Mouse (Mus musculus): ENCODE results near the gene Rab11fip4.
"Not testable (repeated sequence)": the region's sequence is repeated elsewhere in the genome, so short reads cannot be mapped to it uniquely, and the experiment has no call there.

Rab11fip4 gene

DNA sequence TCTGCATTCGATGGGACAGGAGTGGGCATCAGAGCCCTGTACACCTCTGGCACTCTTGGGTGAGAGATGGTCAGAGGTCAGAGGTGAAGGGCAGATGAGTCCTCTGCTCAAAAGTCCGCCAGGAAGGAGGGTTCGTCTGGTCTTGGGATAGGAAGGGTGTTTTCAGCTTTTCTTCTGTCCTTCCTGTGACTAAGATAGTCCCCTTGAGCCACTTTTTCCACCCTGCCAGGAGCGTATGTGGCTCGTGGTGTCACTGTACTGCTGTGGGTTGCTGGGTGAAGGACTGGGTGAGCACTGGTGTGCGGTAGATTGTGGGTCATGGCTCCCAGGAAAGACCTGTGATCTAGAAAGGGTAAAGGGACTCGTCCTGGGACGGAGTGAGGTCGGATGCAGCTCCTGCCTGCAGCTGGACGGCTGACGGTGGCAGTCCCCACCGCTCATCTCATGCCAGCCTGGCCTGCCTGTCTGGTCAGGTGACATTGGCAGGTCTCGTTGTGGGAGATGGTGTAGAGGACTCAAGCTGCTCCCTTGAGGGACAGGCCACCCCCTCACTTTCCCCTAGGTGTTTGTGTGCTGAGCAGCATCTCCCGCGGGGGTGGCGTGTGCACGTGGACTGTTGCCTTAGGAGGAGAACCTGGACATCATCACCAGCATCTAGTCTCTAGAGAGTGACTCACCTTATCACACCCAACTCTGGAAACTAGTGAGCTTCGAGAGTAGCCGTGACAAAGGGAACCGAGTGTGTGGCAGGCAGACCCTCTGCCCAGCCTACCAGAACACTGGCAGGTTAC is 87.5 kb downstream of the Rab11fip4 start:
- no peak for DNase-seq (ENCODE audit: low read depth, low spot score)

DNA sequence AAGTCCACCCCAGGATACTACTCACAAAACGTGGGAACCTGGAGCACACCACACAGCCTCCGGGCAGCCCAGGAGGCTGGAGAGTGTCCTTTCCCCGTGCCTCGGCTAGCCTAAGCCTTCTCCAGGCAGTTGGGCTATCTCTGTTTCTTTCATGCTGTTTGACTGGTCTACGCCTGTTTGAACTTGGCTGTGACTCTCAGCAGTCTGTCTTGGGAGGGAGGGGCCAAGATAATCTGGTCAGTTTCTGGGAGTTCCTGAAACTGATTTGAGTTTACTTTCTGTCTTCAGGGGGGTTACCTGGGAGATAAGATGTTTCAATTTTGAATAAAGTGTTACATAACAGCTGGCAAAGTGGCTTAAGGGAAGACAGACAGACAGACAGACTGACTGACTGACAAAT is 88.9 kb downstream of the Rab11fip4 start:
- peak; percentile 55 for DNase-seq (ENCODE audit: low read depth, low spot score)

DNA sequence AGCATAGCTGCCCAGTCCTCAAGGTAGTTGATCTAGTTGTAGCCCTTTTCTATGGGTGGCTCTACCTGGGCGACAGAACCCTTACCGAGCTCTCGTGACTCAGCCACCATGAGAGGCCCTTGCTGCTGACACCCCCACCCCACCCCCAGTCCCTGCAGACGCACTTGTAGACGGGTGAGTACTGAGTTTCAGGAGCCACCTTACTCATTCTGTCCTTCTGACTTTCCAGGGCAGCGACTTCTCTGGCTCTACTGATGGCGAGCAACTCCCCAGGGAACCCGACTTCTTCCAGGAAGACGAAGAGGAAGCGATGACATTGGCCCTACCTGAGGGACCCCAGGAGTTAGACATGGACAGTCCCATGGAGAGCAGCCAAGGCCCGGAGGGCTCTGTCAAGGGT is 89.5 kb downstream of the Rab11fip4 start:
- no peak for DNase-seq (ENCODE audit: low read depth, low spot score)

DNA sequence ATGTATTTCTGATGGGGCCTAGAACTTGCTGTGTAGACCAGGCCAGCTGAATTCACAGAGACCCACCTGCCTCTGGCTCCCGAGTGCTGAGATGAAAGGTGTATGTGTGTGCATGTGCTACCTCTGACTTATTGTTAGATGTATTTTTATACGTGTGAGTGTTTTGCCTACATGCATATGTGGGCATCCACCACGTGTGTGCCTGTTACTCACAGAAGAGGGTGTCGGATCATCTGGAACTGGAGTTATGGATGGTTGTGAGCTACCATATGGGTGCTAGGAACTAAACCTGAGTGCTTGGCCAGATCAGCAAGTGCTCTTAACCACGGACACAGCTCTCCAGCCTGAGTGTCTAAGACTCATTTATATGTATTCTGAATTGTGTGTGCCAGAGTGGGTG is 90.2 kb downstream of the Rab11fip4 start:
- no peak for DNase-seq (ENCODE audit: low read depth, low spot score)

DNA sequence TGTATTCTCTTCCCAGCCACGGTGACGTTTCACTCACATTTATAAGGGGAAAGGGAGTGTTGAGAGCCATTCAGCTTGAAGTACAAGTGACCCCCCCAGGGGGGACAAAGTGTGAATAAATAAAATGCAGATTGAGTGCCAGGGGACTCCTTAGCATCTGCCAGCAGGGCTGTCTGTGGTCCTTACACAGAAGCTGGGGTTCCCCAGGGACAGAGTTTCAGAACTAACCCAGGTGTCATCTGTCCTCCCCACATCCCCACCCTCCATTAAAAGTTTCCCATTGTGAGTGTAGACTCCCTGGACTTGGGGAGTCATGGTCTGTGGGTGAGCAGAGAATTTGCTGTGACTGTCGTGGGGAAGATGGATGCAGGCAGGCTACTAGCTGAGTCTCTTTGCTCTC is 90.8 kb downstream of the Rab11fip4 start:
- no peak for DNase-seq (ENCODE audit: low read depth, low spot score)

DNA sequence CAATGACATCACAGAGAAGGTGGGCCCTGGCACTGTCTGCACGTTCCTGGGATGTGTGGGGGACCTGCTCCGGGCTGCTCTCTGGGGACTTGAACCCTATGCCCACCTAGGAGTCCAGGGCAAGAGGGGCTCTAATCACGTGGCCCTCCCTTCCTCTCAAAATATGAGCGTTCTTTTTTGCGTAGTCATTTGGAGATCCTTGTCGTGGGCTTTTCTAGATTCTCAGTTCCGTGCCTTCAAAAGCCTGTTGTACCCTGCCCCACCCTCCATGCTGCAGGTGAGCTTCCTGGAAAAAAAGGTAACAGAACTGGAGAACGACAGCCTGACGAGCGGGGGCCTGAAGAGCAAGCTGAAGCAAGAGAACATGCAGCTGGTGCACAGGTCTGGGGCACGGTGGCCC is 94.1 kb downstream of the Rab11fip4 start:
- DNase-seq (ENCODE audit: low read depth, low spot score), result no peak

DNA sequence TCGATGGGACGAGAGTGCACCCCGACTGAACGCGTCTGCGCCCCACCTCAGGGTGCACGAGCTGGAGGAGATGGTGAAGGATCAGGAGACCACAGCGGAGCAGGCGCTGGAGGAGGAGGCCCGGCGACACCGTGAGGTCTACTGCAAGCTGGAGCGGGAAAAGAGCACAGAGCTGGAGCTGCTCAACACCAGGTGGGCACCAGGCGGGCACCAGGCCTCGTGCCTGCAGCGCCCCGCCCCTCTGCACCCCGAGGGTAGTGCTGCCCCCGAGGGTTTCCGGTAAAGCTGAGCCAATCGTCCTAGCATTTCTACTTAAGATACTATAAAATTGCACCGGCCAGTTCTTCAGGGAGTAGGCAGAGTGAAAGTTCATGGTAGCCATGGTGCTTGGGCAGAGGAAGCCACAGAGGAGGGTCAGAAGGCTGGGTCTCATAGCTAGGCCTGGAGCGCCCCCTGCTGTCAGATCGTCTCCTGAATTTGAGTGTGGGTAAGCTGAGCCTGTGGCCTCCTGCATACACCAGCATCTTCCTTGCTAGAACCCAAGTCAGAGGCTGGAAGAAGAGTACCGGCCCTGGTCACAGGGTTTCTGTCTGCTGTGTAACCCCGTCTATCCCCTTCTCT is 95.6 kb downstream of the Rab11fip4 start:
- DNase-seq (ENCODE audit: low read depth, low spot score), result peak; percentile 92

DNA sequence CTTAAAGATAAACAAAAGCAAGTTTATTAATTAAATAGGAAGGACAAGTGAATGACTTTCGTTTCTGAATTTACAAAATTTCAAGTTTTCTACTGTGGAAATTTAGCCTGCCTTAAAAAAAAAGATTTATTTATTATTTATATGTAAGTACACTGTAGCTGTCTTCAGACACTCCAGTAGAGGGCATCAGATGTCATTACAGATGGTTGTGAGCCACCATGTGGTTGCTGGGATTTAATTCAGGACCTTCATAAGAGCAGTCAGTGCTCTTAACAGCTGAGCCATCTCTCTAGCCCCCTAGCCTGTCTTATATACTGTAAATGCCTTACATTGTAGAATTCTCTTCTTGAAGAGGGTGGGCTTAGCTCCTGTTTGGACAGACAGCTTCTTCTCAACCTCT is 98.9 kb downstream of the Rab11fip4 start:
- peak; percentile 61 for DNase-seq (ENCODE audit: low read depth, low spot score)

DNA sequence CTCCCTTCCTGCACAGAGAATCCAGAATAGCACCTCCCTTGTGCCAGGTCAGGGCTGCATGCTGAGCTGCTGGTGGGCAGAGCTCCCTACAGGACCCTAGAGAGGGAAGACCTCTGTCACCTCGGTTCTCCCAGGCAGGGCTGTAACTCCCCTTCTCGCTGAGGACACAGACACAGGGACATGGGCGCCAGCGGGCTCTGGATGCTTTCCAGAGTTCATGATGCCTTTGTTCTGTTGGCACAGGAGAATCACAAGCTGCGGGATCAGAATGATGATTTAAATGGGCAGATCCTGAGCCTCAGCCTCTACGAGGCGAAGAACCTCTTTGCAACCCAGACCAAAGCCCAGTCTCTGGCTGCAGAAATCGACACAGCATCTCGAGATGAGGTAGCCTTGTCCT is 100.5 kb downstream of the Rab11fip4 start:
- no peak for DNase-seq (ENCODE audit: low read depth, low spot score)

DNA sequence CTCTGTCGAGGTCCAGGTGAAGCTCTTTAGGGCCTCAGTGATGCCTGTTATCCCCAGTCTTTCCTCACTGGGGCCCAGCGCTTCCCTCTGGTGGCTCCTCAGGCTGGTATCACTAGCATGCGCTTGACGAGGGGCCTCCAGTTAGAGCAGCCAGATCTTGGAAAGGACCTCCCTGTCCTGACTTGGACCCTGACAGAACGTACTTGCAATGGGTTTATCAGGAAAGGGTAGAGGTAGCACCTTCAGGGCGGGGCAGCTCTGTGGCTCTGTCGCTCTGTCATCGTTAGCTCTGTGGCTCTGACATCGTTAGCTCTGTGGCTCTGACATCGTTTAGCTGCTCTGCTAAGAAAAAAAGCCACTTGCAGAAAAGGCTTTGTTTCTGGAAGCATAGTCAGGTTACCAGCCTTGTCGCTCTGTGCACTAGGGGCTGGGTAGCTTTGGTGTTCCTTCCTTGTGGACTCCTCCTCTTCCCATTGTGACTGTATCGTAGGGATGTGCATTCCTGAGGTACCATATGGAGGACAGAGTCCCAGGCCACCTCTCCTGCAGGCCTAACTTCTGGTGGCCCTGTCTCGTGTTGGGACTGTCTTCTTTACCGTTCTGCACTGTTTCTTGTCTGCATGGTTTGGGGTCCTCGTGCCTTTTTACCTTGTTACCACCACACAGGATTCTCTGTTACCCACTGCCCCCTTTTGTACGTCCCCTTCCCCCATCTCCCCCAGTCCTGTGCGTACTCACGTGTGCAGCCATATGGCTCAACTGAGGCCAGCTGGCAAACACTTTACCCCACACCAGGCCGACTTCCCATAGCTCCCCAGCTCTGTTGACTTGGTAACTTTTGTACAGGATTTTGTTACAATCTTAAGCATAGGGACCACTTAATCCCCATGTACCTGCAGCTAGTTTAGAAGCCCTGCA is 105.6 kb downstream of the Rab11fip4 start:
- DNase-seq (ENCODE audit: low read depth, low spot score), result no peak

DNA sequence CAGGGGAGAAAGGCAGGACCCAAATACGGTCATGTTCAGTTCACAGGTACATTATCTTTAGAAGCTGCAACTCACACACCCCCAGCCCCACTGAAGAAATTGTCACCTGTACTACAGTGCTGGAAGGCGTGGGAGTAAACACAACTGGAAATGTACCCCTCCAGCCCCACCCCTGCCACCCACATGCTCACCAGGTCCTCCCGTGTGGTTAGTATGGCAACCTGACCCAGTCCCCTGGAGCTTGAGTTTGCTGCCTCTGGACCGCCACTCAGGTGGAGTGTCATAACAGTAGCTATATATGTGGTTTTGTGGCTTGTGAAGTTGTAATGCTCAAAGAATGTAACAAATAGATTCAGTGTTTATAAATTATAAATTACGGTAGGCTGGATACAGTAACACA is 107.1 kb downstream of the Rab11fip4 start:
- DNase-seq (ENCODE audit: low read depth, low spot score), result no peak

DNA sequence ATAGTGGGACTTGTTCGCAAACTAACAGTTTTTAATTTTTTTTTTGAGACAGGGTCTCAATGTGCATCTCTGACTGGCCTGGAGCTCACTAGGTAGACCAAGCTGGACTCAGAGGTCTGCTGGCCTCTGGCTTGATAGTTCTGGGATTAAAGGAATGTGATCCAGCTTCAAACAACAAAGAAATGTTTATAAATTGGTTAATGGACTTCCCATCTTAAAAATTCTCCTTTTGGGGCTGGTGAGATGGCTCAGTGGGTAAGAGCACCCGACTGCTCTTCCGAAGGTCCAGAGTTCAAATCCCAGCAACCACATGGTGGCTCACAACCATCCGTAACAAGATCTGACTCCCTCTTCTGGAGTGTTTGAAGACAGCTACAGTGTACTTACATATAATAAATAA is 107.5 kb downstream of the Rab11fip4 start:
- not testable (repeated sequence) for DNase-seq (ENCODE audit: low read depth, low spot score)

DNA sequence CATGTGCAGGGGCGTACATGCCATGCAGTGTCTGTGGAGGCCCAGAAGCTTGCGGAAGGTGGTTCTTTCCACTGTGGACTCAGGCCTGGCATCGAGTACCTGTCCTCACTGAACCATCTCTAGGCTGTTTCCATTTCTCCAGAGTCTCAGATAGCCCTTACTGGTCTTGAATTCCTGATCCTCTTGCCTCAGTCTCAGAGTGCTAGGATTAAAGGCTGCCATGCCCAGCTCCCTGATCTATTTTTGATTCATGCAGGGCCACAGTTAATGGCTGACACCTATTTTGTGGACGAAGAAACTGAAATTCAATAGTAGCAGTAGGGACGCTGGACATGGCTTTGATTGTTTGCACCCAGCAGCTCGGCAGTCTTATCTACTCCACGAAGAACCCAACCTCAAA is 110.5 kb downstream of the Rab11fip4 start:
- DNase-seq (ENCODE audit: low read depth, low spot score), result no peak

DNA sequence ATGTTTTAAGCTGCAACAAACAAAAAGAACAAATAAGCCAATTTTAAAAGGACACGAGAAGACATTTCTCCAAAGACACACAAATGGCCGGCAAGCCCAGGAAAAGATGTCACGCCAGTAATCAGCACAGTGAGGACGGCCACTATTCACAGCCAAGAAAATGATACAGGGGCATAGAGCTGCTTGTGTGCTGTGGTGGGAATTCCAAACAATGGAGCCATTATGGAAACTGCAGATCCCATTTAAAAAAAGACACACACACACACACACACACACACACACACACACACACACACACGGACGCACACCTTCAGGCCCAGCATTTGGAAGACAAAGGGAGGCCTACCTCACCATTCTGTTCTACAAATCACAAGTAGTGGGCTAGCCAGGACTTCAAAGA is 111.1 kb downstream of the Rab11fip4 start:
- peak; percentile 45 for DNase-seq (ENCODE audit: low read depth, low spot score)

DNA sequence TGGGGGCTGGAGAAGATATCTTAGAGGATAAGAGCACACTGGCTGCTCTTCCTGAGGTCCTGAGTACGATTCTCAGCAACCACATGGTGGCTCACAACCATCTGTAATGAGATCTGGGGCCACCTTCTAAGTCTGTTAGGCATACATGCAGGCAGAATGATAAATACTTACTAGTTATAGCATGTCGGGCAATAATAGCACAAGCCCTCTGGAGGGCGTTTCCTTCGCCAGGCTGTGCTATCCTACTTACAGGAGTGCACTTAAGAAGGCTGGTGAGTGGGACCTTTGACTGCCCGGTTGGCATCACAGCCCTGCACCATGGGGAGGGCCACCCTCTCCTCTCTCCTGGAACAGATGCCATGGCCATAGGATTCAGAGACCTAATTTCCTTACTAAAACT is 112.4 kb downstream of the Rab11fip4 start:
- peak; percentile 53 for DNase-seq (ENCODE audit: low read depth, low spot score)

DNA sequence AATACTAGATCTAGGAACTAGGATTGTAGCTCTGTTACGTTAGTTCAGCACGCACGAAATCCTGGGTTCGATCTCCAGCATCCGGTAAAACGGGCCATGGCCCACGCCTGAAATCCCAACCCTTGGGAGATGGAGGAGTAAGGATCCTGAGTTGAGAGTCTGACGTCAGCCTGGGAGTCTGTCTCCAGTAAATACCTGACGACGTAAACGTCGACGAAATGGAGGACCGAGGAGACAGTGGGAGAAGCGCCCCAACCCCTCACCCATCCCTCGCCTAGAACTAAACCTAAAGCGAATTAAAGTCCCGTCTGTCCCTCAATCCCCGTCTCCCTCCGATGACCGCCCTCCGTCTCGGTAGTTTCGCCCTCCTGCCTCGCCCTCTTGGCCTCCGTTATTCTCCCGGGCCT is 112.9 kb downstream of the Rab11fip4 start:
- peak; percentile 86 for DNase-seq (ENCODE audit: low read depth, low spot score)

DNA sequence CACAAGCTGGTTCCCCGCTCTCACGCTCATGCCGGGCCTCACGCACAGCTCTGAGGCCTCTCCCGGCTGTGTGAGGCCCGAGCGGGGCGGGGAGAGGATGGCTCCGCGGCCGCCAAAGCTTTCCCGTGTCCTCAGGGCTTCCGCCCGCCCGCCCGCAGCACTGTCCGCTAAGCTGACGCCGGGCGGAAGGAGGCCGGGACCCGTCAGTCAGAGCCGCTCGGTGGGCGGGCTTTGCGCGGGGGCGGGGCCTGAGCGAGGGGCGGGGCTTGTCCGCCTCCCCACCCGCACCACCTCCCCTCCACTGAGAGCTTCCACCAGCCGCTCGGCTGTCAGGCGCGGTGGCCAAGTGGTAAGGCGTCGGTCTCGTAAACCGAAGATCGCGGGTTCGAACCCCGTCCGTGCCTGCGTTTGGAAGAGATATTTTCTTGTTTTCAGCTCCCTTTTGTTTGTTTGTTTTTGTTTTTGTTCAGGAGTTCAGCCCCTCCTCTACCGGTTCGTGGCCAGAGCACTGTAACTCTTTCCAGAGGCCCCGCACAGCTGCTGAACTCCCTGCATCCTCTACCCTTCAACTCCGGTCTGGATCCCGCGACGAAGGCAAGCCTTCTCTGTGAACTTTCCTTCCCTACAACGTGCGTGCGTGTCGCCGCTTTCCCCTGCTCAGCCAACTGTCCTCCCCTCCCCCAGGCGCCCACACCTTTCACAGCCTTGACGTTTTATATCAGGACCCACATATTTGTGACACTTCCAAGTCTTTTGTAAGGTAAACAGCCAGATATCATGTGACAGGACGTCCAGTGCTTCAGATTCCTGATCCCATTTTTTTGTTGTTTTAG is 113.5 kb downstream of the Rab11fip4 start:
- peak; percentile 96 for DNase-seq (ENCODE audit: low read depth, low spot score)

DNA sequence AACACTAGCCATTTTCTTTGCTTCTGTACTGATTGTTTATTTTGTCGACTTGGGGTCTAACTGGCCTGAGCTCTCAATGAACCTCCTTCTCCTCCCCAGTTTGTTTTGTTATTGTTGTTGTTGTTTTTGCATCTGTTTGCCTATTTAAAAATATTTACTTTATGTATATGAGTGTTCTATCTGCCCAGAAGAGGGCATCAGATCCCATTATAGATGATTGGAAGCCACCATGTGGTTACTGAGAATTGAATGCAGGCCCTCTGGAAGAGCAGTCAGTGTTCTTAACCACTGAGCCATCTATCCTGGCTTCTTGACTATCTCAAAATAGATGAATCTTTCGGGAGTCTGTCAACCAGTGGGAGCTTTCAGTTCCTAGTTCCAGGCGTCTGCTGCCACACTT is 116.1 kb downstream of the Rab11fip4 start:
- DNase-seq (ENCODE audit: low read depth, low spot score), result no peak

DNA sequence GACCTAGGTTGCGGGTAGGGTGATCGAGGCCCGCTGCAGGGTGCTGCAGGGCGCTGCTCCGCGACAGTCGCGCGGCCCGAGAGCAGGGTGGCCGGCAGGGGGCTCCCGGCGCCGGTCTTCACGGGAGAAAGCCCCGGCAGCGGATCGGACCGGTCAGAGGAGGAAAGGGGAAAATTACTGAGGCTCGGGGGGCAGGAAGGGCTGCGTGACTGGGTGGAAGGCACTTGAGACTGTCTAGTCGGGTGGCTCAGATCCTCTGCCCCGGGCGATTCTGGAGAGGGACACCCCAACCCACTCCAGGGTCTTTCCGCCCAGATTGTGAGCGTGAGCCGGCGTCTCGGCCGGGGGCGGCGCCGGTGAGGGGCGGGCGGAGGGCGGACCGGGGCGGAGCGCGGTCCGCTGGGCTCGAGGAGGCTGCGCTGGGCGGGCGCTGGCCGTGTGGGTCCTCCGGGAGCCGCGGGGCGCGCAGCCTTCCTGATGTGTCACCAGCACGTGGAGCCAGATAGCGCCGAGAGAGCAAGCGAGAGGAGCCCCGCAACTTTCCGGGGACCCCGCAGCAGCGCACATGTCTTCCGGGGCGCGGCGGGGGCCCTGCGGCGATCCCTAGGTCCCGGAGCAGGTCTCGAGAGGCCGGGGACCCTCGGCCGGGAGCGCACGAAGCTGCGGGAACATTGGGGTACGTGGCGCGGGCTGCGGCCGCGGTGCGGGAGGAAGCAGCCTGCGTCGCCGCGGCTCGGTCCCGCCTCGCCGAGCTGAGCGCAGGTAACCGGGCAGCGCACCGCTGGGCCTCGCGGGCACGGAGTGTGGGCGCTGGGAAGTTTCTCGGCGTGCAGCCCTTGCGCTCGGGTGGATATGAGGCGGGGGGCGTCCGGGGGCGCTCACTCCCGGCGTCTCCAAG is 120.1 kb downstream of the Rab11fip4 start:
- DNase-seq (ENCODE audit: low read depth, low spot score), result peak; percentile 84

DNA sequence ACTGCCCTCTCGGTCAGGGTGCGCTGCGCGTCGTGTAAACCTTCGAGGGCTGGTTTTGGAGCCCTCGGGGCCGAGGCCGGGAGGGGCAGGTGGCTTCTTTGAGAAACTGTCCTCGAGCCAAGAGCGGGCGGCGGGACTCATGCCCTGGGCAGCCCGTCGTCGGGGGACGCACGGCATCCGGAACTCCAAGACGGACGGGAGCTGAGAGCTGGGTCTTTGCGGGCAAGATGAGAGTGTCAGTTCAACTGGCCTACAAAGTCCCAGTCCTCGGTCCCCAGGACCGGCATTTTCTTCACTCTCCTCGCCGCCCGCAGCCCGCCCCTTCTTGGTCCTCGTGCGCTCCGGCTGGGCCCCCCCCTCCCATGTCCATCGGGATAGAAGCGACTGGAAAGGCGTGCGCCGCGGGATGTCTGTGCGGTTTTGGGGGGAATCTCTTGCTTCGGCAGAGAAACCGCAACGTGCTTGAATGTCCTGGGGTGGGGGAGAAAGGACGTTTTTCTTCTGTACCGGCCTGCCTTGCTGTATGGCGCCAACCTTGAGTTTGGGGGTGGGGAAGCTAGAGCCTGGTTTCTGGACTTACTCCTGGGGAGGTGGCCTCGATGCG is 120.9 kb downstream of the Rab11fip4 start:
- peak; percentile 37 for DNase-seq (ENCODE audit: low read depth, low spot score)
